Mouse (Mus musculus): ENCODE data around the gene Krt13.

The Krt13 gene

GRCm38 (mm10) chr11:100112935-100113741 lies 8.2 kb downstream of the Krt13 start:
- no peak for DNase-seq (ENCODE audit: low read depth in 1 of 2, low spot score in 2 of 2)

- no peak for DNase-seq (ENCODE audit: low read depth in 1 of 2, low spot score in 2 of 2)
These were observed 15.7 kb downstream of the Krt13 start, which contains the start of gene Krt36 for GRCm38 (mm10) chr11:100105576-100106122. TSS of gene Krt36 (minus strand) at chr11:100105626.

- no peak for DNase-seq (ENCODE audit: low read depth in 1 of 2, low spot score in 2 of 2)
These were observed 18.5 kb downstream of the Krt13 start for GRCm38 (mm10) chr11:100102693-100103429.

- no peak for DNase-seq (ENCODE audit: low read depth in 1 of 2, low spot score in 2 of 2)
These were observed 21.0 kb downstream of the Krt13 start for GRCm38 (mm10) chr11:100100391-100100790.

GRCm38 (mm10) chr11:100097819-100098218 lies 23.5 kb downstream of the Krt13 start:
- no peak for DNase-seq (ENCODE audit: low read depth in 1 of 2, low spot score in 2 of 2)

GRCm38 (mm10) chr11:100096141-100096540 lies 25.2 kb downstream of the Krt13 start, which contains the start of gene Krt35:
TSS of gene Krt35 (minus strand) at chr11:100096241.
- no peak for DNase-seq (ENCODE audit: low read depth in 1 of 2, low spot score in 2 of 2)

- no peak for DNase-seq (ENCODE audit: low read depth in 1 of 2, low spot score in 2 of 2)
These were observed 32.9 kb downstream of the Krt13 start for GRCm38 (mm10) chr11:100088378-100089025.

- no peak for DNase-seq (ENCODE audit: low read depth in 1 of 2, low spot score in 2 of 2)
These were observed 33.5 kb downstream of the Krt13 start, which contains the start of gene Krt32 for GRCm38 (mm10) chr11:100087861-100088260. TSS of gene Krt32 (minus strand) at chr11:100088226.

GRCm38 (mm10) chr11:100073873-100074272 lies 47.5 kb downstream of the Krt13 start:
- no peak for DNase-seq (ENCODE audit: low read depth in 1 of 2, low spot score in 2 of 2)

All from monocyte, adult 2 months (primary cell).